In the genomic region with DNA sequence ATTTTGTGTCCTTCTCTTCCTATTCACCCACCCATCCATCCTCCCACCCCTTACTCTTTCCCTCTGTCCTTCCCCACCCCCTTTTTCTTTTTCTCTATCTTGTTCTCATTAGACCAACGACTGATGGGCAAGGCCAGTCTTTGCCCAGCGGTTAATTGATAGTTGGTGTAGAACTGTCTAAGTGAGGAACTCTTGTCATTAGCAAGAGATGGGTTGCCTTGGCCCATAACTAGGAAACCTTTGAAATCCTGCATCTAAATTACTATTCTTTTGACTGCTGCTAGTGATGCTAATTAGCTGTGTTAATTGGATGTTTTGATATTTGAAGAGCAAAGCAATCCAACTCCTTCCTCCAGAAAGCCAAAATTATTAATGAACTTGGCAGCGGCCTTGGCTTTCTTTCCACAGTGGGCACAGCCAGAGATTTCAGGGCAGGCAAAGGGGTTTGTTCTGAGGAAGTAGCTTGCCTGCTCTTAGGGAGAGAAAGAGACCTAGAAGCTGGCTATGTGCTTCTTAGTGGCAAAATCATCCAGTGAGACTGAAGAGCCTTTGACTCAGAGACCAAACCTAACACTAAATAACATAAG, we compare ENCODE assay signal across 25 mouse cellular contexts.
DNase-seq lines count a peak whose midpoint lies in the region; ATAC-seq and TF ChIP-seq lines count a peak whose summit lies in the region.
"Had no signal": no experiment of that assay in that cellular context is flagged by ENCODE, and none has a peak within 500 bp of the region (broad histone marks: within the 10 kb centered on the region; RNA-seq: fewer than 3 reads in every experiment).

No protein-coding gene starts in this region.

- intact Hi-C loops in left cerebral cortex, postnatal 14 days (cut with DNase I): no loop called here
- intact Hi-C loops in left cerebral cortex, postnatal 36 days (cut with DNase I): no loop called here
- intact Hi-C loops in heart, postnatal 25 days (cut with DNase I): no loop called here

- H3K36me3 ChIP-seq in forebrain, embryonic 15.5 days: no peaks in the 10 kb centered on the region
- H3K36me3 ChIP-seq: embryonic facial prominence, embryonic 15.5 days; heart, embryonic 10.5 days; limb, embryonic 10.5 days; midbrain, embryonic 10.5 days; neural tube, embryonic 15.5 days; stomach, embryonic 15.5 days had no signal

- TF ChIP-seq CTCF in lung, adult 2 months (IDR thresholded peaks at IDR 0.05; ENCODE audit: insufficient read depth, low read length): no peak

- H3K9ac ChIP-seq in forebrain, embryonic 15.5 days (replicated peaks): no peak overlapping the region
- H3K9ac ChIP-seq: embryonic facial prominence, embryonic 15.5 days; lung, embryonic 14.5 days; neural tube, embryonic 15.5 days; stomach, embryonic 15.5 days had no signal

- no peak for TF ChIP-seq POLR2A in lung, adult 2 months (IDR thresholded peaks at IDR 0.05; ENCODE audit: borderline replicate concordance, extremely low read depth, low read depth, low read length)

- no peaks in the 10 kb centered on the region for H3K9me3 ChIP-seq in forebrain, embryonic 15.5 days
- H3K9me3 ChIP-seq: embryonic facial prominence, embryonic 15.5 days; heart, embryonic 10.5 days; limb, embryonic 10.5 days; midbrain, embryonic 10.5 days; neural tube, embryonic 15.5 days; stomach, embryonic 15.5 days had no signal

- ATAC-seq in frontal cortex, adult (ENCODE audit: low TSS enrichment): peak; percentile 48; the same call in 1 of the 2 replicates
- peak; percentile 88 for ATAC-seq in forebrain, embryonic 15.5 days (replicated peaks)

- no peak overlapping the region for H3K4me2 ChIP-seq in forebrain, embryonic 15.5 days (replicated peaks)
- H3K4me2 ChIP-seq: embryonic facial prominence, embryonic 15.5 days; liver, embryonic 11.5 days; lung, embryonic 14.5 days; neural tube, embryonic 15.5 days; stomach, embryonic 15.5 days had no signal

- no peak overlapping the region for H3K4me3 ChIP-seq in forebrain, embryonic 15.5 days
- H3K4me3 ChIP-seq in lung, adult 2 months (replicated peaks; ENCODE audit: extremely low read depth, low read depth, low read length): no peak overlapping the region
- H3K4me3 ChIP-seq: embryonic facial prominence, embryonic 15.5 days; heart, embryonic 10.5 days; limb, embryonic 10.5 days; midbrain, embryonic 10.5 days; myocyte; neural tube, embryonic 15.5 days; stomach, embryonic 15.5 days had no signal

- no peak overlapping the region for H3K27ac ChIP-seq in forebrain, embryonic 15.5 days (replicated peaks)
- H3K27ac ChIP-seq: embryonic facial prominence, embryonic 15.5 days; heart, embryonic 10.5 days; limb, embryonic 10.5 days; midbrain, embryonic 10.5 days; neural tube, embryonic 15.5 days; stomach, embryonic 15.5 days had no signal

- H3K27me3 ChIP-seq in forebrain, embryonic 15.5 days: no peaks in the 10 kb centered on the region
- H3K27me3 ChIP-seq: embryonic facial prominence, embryonic 15.5 days; neural tube, embryonic 15.5 days; stomach, embryonic 15.5 days had no signal

- WGBS in forebrain, embryonic 15.5 days: 27% methylated on average over 3 of the region's 3 CpGs
- WGBS in lung, adult 2 months: 85% methylated on average over 3 of the region's 3 CpGs

- peaks cover 21% of the 10 kb centered on the region for H3K4me1 ChIP-seq in forebrain, embryonic 15.5 days
- H3K4me1 ChIP-seq in lung, adult 2 months (ENCODE audit: control insufficient read depth, insufficient read depth, low read length): no peaks in the 10 kb centered on the region
- H3K4me1 ChIP-seq: embryonic facial prominence, embryonic 15.5 days; heart, embryonic 10.5 days; neural tube, embryonic 15.5 days; stomach, embryonic 15.5 days had no signal

- DNase-seq in frontal cortex, postnatal 25 days (ENCODE audit: low spot score in 2 of 2): no peak
- DNase-seq in left cerebral cortex, postnatal 14 days (ENCODE audit: low spot score in 2 of 2): peak; percentile 16 to 20
- DNase-seq in left cerebral cortex, postnatal 36 days (ENCODE audit: low spot score in 2 of 2): no peak
- peak; percentile 23 for DNase-seq in brain, adult 2 months (ENCODE audit: low read depth, low spot score)
- no peak for DNase-seq in lung, adult 2 months
- no peak for DNase-seq in heart, postnatal 25 days (ENCODE audit: low spot score)
- DNase-seq: adrenal gland, postnatal 10 days; cerebellum, adult 2 months; embryo, embryonic 11 days; gastrocnemius, postnatal 36 days; heart, postnatal 4 days; kidney, adult 2 months; kidney, postnatal 14 days; lung, embryonic 14.5 days; lung, postnatal 4 days had no signal

Comparison
In these comparisons a context has a peak if more than half of its experiments do, and no peak if none do; other contexts are left out.
1. DNase-seq: peak in left cerebral cortex, postnatal 14 days (2 of 2) and brain, adult 2 months (single experiment); none in frontal cortex, postnatal 25 days (0 of 2), left cerebral cortex, postnatal 36 days (0 of 2), lung, adult 2 months (single experiment) and heart, postnatal 25 days (single experiment).